In genomic region chr1:183792230-183792813, GRCm38 (mm10) we compare ENCODE assay signal across 21 mouse cellular contexts.
A peak's percentile ranks its signal among the peaks of the same experiment; 100 is the strongest.
DNase-seq lines count a peak whose midpoint lies in the region; ATAC-seq and TF ChIP-seq lines count a peak whose summit lies in the region.
"Had no signal": no experiment of that assay in that cellular context is flagged by ENCODE, and none has a peak within 500 bp of the region (broad histone marks: within the 10 kb centered on the region; RNA-seq: fewer than 3 reads in every experiment).

No protein-coding gene starts in this region.

- H3K36me3 ChIP-seq in heart, embryonic 12.5 days, result no peaks in the 10 kb centered on the region
- H3K36me3 ChIP-seq in hindbrain, postnatal 0 days (ENCODE audit: insufficient read depth, low read length), result no peaks in the 10 kb centered on the region
- H3K36me3 ChIP-seq in hindbrain, embryonic 14.5 days (replicated peaks; ENCODE audit: control insufficient read depth, insufficient read depth), result no peaks in the 10 kb centered on the region
- H3K36me3 ChIP-seq: embryonic facial prominence, embryonic 15.5 days; heart, embryonic 15.5 days; intestine, embryonic 15.5 days; neural tube, embryonic 15.5 days had no signal

- H3K4me2 ChIP-seq in heart, embryonic 12.5 days, result no peak overlapping the region
- H3K4me2 ChIP-seq in hindbrain, postnatal 0 days (ENCODE audit: low read depth, low read length), result no peak overlapping the region
- no peak overlapping the region for H3K4me2 ChIP-seq in hindbrain, embryonic 14.5 days (replicated peaks)
- H3K4me2 ChIP-seq: embryonic facial prominence, embryonic 15.5 days; heart, embryonic 15.5 days; intestine, embryonic 15.5 days; neural tube, embryonic 15.5 days had no signal

- peaks cover 17% of the 10 kb centered on the region for H3K4me1 ChIP-seq in heart, embryonic 12.5 days (replicated peaks)
- no peaks in the 10 kb centered on the region for H3K4me1 ChIP-seq in hindbrain, postnatal 0 days (ENCODE audit: insufficient read depth, low read length)
- no peaks in the 10 kb centered on the region for H3K4me1 ChIP-seq in hindbrain, embryonic 14.5 days (replicated peaks; ENCODE audit: control insufficient read depth, insufficient read depth, low read length)
- H3K4me1 ChIP-seq: neural tube, embryonic 15.5 days had no signal

- no peak for ATAC-seq in heart, embryonic 12.5 days (ENCODE audit: insufficient number of reproducible peaks, low FRiP score)
- peak; percentile 69; the same call in 1 of the 2 replicates for ATAC-seq in hindbrain, postnatal 0 days
- no peak for ATAC-seq in hindbrain, embryonic 14.5 days (ENCODE audit: low FRiP score)
- ATAC-seq: forebrain, embryonic 14.5 days; intestine, embryonic 15.5 days; Patski had no signal

- H3K4me3 ChIP-seq in heart, embryonic 12.5 days, result no peak overlapping the region
- no peak overlapping the region for H3K4me3 ChIP-seq in hindbrain, postnatal 0 days (ENCODE audit: low read length)
- H3K4me3 ChIP-seq in hindbrain, embryonic 14.5 days (replicated peaks; ENCODE audit: low read length), result no peak overlapping the region
- H3K4me3 ChIP-seq: embryonic facial prominence, embryonic 15.5 days; heart, embryonic 15.5 days; intestine, embryonic 15.5 days; neural tube, embryonic 15.5 days had no signal

- H3K9ac ChIP-seq in heart, embryonic 12.5 days, result no peak overlapping the region
- H3K9ac ChIP-seq in hindbrain, postnatal 0 days (replicated peaks; ENCODE audit: low read length), result no peak overlapping the region
- no peak overlapping the region for H3K9ac ChIP-seq in hindbrain, embryonic 14.5 days
- H3K9ac ChIP-seq: embryonic facial prominence, embryonic 15.5 days; heart, embryonic 15.5 days; intestine, embryonic 15.5 days; neural tube, embryonic 15.5 days had no signal

- peak; percentile 77 for DNase-seq in heart, adult 11 months
- DNase-seq in hindbrain, postnatal 0 days (ENCODE audit: low spot score), result peak; percentile 54
- DNase-seq in hindbrain, embryonic 14.5 days (ENCODE audit: low spot score), result no peak
- DNase-seq in right cerebral cortex, adult 18-20 months, result peak; percentile 23
- no peak for DNase-seq in right cerebral cortex, postnatal 36 days (ENCODE audit: low spot score in 2 of 2)
- no peak for DNase-seq in kidney, adult 18-20 months
- DNase-seq: adrenal gland, postnatal 36 days; cerebellum, adult 18-20 months; gastrocnemius, postnatal 10 days; heart, postnatal 36 days; kidney, adult 9 months; kidney, postnatal 14 days; lung, postnatal 4 days had no signal

- 85% methylated on average over 7 of the region's 7 CpGs for WGBS in heart, embryonic 12.5 days
- WGBS in hindbrain, postnatal 0 days, result 51% methylated on average over 7 of the region's 7 CpGs
- 60% methylated on average over 7 of the region's 7 CpGs for WGBS in hindbrain, embryonic 14.5 days

- no peak for TF ChIP-seq CTCF in hindbrain, postnatal 0 days (IDR thresholded peaks at IDR 0.05; ENCODE audit: low read depth)

- no peak overlapping the region for H3K27ac ChIP-seq in heart, embryonic 12.5 days (ENCODE audit: poor library complexity, severe bottlenecking)
- H3K27ac ChIP-seq in hindbrain, postnatal 0 days, result peak overlapping the region; percentile 51; the same call in 1 of the 2 replicates
- H3K27ac ChIP-seq in hindbrain, embryonic 14.5 days, result no peak overlapping the region
- H3K27ac ChIP-seq: embryonic facial prominence, embryonic 15.5 days; intestine, embryonic 15.5 days; neural tube, embryonic 15.5 days; stomach, postnatal 0 days had no signal

- peaks cover 2% of the 10 kb centered on the region; the same call in 1 of the 2 replicates for H3K9me3 ChIP-seq in heart, embryonic 12.5 days (replicated peaks)
- H3K9me3 ChIP-seq in hindbrain, postnatal 0 days (ENCODE audit: low read length), result no peaks in the 10 kb centered on the region
- H3K9me3 ChIP-seq in hindbrain, embryonic 14.5 days (ENCODE audit: control insufficient read depth, low read length), result peaks cover 3% of the 10 kb centered on the region; the same call in 1 of the 2 replicates
- H3K9me3 ChIP-seq: embryonic facial prominence, embryonic 15.5 days; heart, embryonic 15.5 days; intestine, embryonic 15.5 days; neural tube, embryonic 15.5 days had no signal

- no peaks in the 10 kb centered on the region for H3K27me3 ChIP-seq in heart, embryonic 12.5 days (replicated peaks)
- H3K27me3 ChIP-seq in hindbrain, postnatal 0 days (ENCODE audit: insufficient read depth, low read length), result no peaks in the 10 kb centered on the region
- no peaks in the 10 kb centered on the region for H3K27me3 ChIP-seq in hindbrain, embryonic 14.5 days (ENCODE audit: control insufficient read depth, insufficient read depth, low read length)
- H3K27me3 ChIP-seq: embryonic facial prominence, embryonic 15.5 days; heart, embryonic 15.5 days; intestine, embryonic 15.5 days; neural tube, embryonic 15.5 days; Patski had no signal

Comparison
In these comparisons a context has a peak if more than half of its experiments do, and no peak if none do; other contexts are left out.
1. DNase-seq: peak in heart, adult 11 months (single experiment), hindbrain, postnatal 0 days (single experiment) and right cerebral cortex, adult 18-20 months (single experiment); none in hindbrain, embryonic 14.5 days (single experiment), right cerebral cortex, postnatal 36 days (0 of 2) and kidney, adult 18-20 months (single experiment).